Mouse (Mus musculus): ENCODE measurements at regions not wholly inside any gene's neighbourhood (a gene's known extent, or its start where the extent isn't known, plus 50 kb on each side); places are given as distances from the start of the nearest gene placed in this dataset.

DNA sequence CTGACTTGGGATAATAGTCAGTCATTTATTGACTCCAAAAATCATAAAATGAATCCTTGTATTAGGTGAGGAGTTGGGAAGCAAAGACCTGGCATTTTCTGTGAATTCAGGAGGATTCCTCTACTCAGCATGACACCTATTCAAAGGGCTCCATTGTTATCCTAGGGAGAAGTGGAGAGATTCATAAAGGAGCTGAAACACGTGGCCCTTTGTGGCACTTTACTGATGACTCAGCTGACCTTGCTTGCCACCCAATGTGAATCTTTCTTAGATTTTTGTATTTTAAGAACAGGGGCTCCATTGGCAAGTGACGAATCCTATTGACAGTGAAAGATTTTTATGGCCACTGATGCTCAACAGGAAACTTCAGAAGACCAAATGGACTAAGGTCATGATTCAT is 619.2 kb upstream of the Pkn2 start:
- 0 out of 2 replicates have a peak, but pooled peaks cover 6% of the 10 kb centered on the region for H3K4me1 ChIP-seq (replicated peaks)
- H3K27me3 ChIP-seq (replicated peaks): no peaks in the 10 kb centered on the region
- no peaks in the 10 kb centered on the region for H3K36me3 ChIP-seq
- H3K9me3 ChIP-seq (replicated peaks): 0 out of 2 replicates have a peak, but pooled peaks cover 2% of the 10 kb centered on the region
- no peak overlapping the region for H3K27ac ChIP-seq (ENCODE audit: poor library complexity, severe bottlenecking)
- H3K9ac ChIP-seq: no peak overlapping the region
- H3K4me2 ChIP-seq: no peak overlapping the region
- WGBS: 58% methylated on average over 2 of the region's 2 CpGs
- no peak overlapping the region for H3K4me3 ChIP-seq
- no peak for ATAC-seq (ENCODE audit: insufficient number of reproducible peaks, low FRiP score)

DNA sequence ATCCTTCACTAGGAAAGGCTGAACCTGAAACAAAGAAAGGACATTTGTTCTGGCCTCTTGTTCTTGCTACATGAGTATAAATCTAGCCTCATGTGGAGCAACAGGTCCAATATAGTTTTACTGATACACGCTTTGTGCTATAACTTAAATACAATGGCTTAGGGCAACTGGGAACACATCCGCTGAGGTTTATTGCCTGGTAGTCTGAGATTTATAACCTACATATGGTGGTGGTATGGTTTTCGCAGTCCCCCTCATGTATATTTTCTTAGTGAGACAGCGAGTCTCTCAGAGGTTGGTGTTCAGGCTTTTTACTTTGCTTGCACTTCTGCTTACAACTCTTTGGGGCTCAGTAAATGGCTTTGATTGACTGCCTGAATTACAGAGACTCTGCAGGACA is 613.6 kb upstream of the Pkn2 start:
- no peak for ATAC-seq (ENCODE audit: insufficient number of reproducible peaks, low FRiP score)
- 89% methylated on average over 4 of the region's 4 CpGs for WGBS
- no peak overlapping the region for H3K4me2 ChIP-seq

DNA sequence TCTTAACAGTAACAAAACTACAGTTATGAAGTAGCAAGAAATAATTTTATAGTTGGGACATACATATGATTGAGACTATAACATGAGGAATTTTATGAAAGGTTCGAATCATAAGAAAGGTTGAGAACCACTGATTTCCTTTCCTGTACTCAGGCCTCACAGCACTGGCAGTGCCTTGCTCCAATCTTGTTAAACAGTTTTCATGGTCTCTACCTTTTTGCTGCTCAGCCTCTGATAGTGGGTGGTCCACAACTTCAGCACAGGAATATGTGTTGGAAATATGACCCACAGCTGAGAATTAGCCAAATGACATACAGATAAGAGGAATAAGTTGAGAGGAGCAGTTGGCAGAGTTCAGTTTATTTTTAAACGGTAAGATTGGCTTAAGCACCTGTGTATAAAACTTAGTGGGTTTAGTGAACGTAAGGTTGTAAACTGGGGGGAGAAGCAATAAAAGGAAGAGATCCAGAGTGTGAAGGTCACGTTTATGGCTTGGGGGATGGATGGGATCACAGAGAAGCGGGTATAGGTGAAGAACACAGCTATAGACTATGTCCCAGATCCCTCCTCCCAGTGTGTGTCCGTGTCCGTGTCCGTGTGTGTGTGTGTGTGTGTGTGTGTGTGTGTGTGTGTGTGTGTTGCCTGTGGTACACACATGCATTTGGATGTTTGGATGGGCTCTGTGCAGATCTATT is 596.3 kb upstream of the Pkn2 start:
- WGBS: 72% methylated on average over 8 of the region's 8 CpGs
- Histone ChIP-seq H3K36me3 (no peaks in the 10 kb centered on the region), H3K9me3 (replicated peaks) (no peaks in the 10 kb centered on the region), H3K27ac (ENCODE audit: poor library complexity, severe bottlenecking) (no peak overlapping the region), H3K4me1 (replicated peaks) (no peaks in the 10 kb centered on the region), H3K27me3 (replicated peaks) (no peaks in the 10 kb centered on the region), H3K4me3 (no peak overlapping the region), H3K4me2 (no peak overlapping the region), H3K9ac (no peak overlapping the region)
- no peak for ATAC-seq (ENCODE audit: insufficient number of reproducible peaks, low FRiP score)

More for the DNA sequence above, 613.6 kb upstream of the Pkn2 start:
- Histone ChIP-seq H3K27ac (ENCODE audit: poor library complexity, severe bottlenecking) (no peak overlapping the region), H3K9me3 (replicated peaks) (no peaks in the 10 kb centered on the region), H3K9ac (no peak overlapping the region), H3K4me1 (replicated peaks) (0 out of 2 replicates have a peak, but pooled peaks cover 6% of the 10 kb centered on the region), H3K36me3 (no peaks in the 10 kb centered on the region), H3K27me3 (replicated peaks) (no peaks in the 10 kb centered on the region), H3K4me3 (no peak overlapping the region)

DNA sequence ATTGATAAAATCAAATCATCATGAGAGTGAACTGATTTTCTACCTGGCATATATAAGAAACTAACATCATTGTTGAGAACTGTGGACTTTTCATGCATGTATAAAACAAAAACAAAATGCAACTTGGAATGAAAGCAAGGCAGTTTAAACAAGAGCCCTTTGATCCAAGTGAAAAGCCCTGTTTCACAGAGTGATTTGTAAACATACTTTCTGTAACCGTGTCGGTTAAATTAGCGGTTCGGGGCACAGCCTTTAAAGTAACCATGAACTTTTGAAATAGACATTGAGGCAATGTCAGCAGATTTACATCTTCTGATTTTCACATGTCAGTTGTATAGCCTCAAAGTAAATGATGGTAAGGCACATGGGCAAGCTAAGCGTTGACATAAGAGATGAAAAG is 593.7 kb upstream of the Pkn2 start:
- H3K4me1 ChIP-seq (replicated peaks): no peaks in the 10 kb centered on the region
- no peak overlapping the region for H3K9ac ChIP-seq
- 0 out of 2 replicates have a peak, but pooled peaks cover 2% of the 10 kb centered on the region for H3K9me3 ChIP-seq (replicated peaks)
- H3K4me3 ChIP-seq: no peak overlapping the region
- no peak overlapping the region for H3K27ac ChIP-seq (ENCODE audit: poor library complexity, severe bottlenecking)
- H3K36me3 ChIP-seq: no peaks in the 10 kb centered on the region
- H3K27me3 ChIP-seq (replicated peaks): no peaks in the 10 kb centered on the region
- 88% methylated on average over 5 of the region's 5 CpGs for WGBS
- H3K4me2 ChIP-seq: no peak overlapping the region
- no peak for ATAC-seq (ENCODE audit: insufficient number of reproducible peaks, low FRiP score)

- Histone ChIP-seq H3K4me3 (no peak overlapping the region), H3K27ac (ENCODE audit: poor library complexity, severe bottlenecking) (no peak overlapping the region), H3K9me3 (replicated peaks) (no peaks in the 10 kb centered on the region), H3K9ac (no peak overlapping the region), H3K4me2 (no peak overlapping the region), H3K4me1 (replicated peaks) (no peaks in the 10 kb centered on the region), H3K36me3 (no peaks in the 10 kb centered on the region), H3K27me3 (replicated peaks) (no peaks in the 10 kb centered on the region)
- WGBS: 64% methylated on average over 7 of the region's 7 CpGs
- ATAC-seq (ENCODE audit: insufficient number of reproducible peaks, low FRiP score): no peak
These were observed 565.4 kb upstream of the Pkn2 start for GRCm38 (mm10) chr3:143447005-143447709.

- Histone ChIP-seq H3K9ac (no peak overlapping the region), H3K4me2 (no peak overlapping the region), H3K4me3 (no peak overlapping the region), H3K9me3 (replicated peaks) (no peaks in the 10 kb centered on the region), H3K36me3 (no peaks in the 10 kb centered on the region), H3K27me3 (replicated peaks) (no peaks in the 10 kb centered on the region), H3K27ac (ENCODE audit: poor library complexity, severe bottlenecking) (no peak overlapping the region), H3K4me1 (replicated peaks) (no peaks in the 10 kb centered on the region)
- ATAC-seq (ENCODE audit: insufficient number of reproducible peaks, low FRiP score): no peak
- 83% methylated on average over 6 of the region's 6 CpGs for WGBS
These were observed 535.6 kb upstream of the Pkn2 start for GRCm38 (mm10) chr3:143417401-143417800.

DNA sequence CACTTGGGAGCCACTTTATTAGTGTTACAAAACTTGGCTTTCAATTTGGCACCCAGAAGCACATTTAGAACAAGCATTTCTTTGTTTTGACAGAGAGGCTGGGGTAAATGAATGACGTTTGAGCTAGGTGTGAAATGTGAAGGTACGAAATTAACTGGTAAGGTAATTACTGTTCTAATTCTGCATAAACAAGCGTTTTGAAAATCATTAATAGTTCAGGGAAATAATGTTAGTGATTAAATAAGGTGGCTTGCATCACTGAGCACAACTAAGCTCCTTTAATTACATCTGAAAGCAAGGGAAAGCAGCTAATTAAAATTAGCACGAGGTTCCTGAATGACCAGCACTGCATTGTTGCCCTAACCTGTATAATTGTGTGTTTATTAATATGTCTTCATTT is 529.9 kb upstream of the Pkn2 start:
- Histone ChIP-seq H3K9ac (no peak overlapping the region), H3K27me3 (replicated peaks) (no peaks in the 10 kb centered on the region), H3K27ac (ENCODE audit: poor library complexity, severe bottlenecking) (no peak overlapping the region), H3K4me3 (no peak overlapping the region), H3K4me1 (replicated peaks) (no peaks in the 10 kb centered on the region), H3K9me3 (replicated peaks) (no peaks in the 10 kb centered on the region), H3K4me2 (no peak overlapping the region), H3K36me3 (no peaks in the 10 kb centered on the region)
- no peak for ATAC-seq (ENCODE audit: insufficient number of reproducible peaks, low FRiP score)
- 64% methylated on average over 4 of the region's 4 CpGs for WGBS

- 74% methylated on average over 2 of the region's 2 CpGs for WGBS
- Histone ChIP-seq H3K9ac (no peak overlapping the region), H3K9me3 (replicated peaks) (no peaks in the 10 kb centered on the region), H3K4me2 (no peak overlapping the region), H3K27me3 (replicated peaks) (no peaks in the 10 kb centered on the region), H3K4me1 (replicated peaks) (no peaks in the 10 kb centered on the region), H3K4me3 (no peak overlapping the region), H3K27ac (ENCODE audit: poor library complexity, severe bottlenecking) (no peak overlapping the region), H3K36me3 (no peaks in the 10 kb centered on the region)
- no peak for ATAC-seq (ENCODE audit: insufficient number of reproducible peaks, low FRiP score)
These were observed 517.2 kb upstream of the Pkn2 start for GRCm38 (mm10) chr3:143398966-143399365.

DNA sequence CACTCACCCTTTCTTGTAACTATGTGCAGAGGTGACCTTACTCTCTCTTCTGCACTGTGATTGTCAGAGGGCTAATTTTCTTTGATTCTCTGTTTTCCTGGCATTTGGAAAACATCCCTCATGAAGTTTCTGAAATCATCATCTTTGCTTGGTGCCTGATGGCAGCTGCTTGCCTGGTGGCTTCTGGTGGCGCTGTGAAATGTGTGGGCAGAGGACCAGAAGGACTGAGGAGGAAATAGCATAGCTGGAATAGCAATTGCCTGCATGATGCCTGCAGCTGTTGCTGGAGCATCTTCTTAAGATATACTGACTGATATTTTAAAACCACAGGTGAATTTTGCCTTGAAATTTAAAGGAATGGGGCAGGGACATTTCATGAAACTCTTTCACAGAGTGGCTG is 502.6 kb upstream of the Pkn2 start:
- H3K9me3 ChIP-seq (replicated peaks): peaks cover 6% of the 10 kb centered on the region; the same call in 1 of the 2 replicates
- H3K9ac ChIP-seq: no peak overlapping the region
- no peak overlapping the region for H3K4me3 ChIP-seq
- H3K4me2 ChIP-seq: no peak overlapping the region
- 71% methylated on average over 1 of the region's 1 CpGs for WGBS
- no peaks in the 10 kb centered on the region for H3K36me3 ChIP-seq
- H3K27me3 ChIP-seq (replicated peaks): no peaks in the 10 kb centered on the region
- no peak for ATAC-seq (ENCODE audit: insufficient number of reproducible peaks, low FRiP score)
- H3K27ac ChIP-seq (ENCODE audit: poor library complexity, severe bottlenecking): no peak overlapping the region
- no peaks in the 10 kb centered on the region for H3K4me1 ChIP-seq (replicated peaks)

- no peak; the same call in 1 of the 2 replicates for ATAC-seq (ENCODE audit: insufficient number of reproducible peaks, low FRiP score)
- Histone ChIP-seq H3K4me2 (no peak overlapping the region), H3K36me3 (no peaks in the 10 kb centered on the region), H3K4me1 (replicated peaks) (no peaks in the 10 kb centered on the region), H3K27me3 (replicated peaks) (no peaks in the 10 kb centered on the region), H3K27ac (ENCODE audit: poor library complexity, severe bottlenecking) (no peak overlapping the region), H3K4me3 (no peak overlapping the region), H3K9me3 (replicated peaks) (peaks cover 6% of the 10 kb centered on the region; the same call in 1 of the 2 replicates), H3K9ac (no peak overlapping the region)
- 7% methylated on average over 13 of the region's 13 CpGs for WGBS
These were observed 497.4 kb upstream of the Pkn2 start for GRCm38 (mm10) chr3:143379193-143379592.

DNA sequence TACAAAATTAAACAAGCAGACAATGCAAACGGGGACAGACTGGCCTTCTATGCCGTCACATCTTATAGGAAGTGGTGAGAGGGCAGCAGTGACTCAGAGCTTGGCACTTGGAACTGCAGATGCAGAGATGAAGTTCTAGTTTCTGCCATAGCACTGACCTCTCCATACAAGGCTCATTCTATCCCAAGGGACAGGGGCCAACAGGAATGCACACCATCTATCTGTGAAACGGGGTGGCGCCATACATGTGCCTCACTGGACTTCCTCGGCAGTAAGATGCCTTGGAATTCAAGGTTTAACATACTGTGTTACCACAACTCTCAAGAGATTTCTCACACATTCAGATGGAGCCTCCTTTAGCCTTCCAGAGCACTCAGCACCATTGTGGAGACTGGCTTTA is 495.6 kb upstream of the Pkn2 start:
- WGBS: 84% methylated on average over 5 of the region's 5 CpGs
- H3K27me3 ChIP-seq (replicated peaks): no peaks in the 10 kb centered on the region
- no peaks in the 10 kb centered on the region for H3K9me3 ChIP-seq (replicated peaks)
- no peaks in the 10 kb centered on the region for H3K4me1 ChIP-seq (replicated peaks)
- H3K36me3 ChIP-seq: no peaks in the 10 kb centered on the region
- H3K27ac ChIP-seq (ENCODE audit: poor library complexity, severe bottlenecking): no peak overlapping the region
- ATAC-seq (ENCODE audit: insufficient number of reproducible peaks, low FRiP score): no peak
- no peak overlapping the region for H3K9ac ChIP-seq
- no peak overlapping the region for H3K4me2 ChIP-seq
- H3K4me3 ChIP-seq: no peak overlapping the region
